Mouse (Mus musculus) ES-E14 (cell line): ENCODE measurements around the gene Dok5.

Source experiments
- CHD2 ChIP-seq: IDR thresholded peaks from 2 replicates; pipeline ENCODE4 v1.6.1; 2014; ENCODE audit warnings: mild to moderate bottlenecking, low read depth, low read length, inconsistent platforms
- HCFC1 ChIP-seq: IDR thresholded peaks from 2 replicates; pipeline ENCODE4 v1.6.1; 2012; ENCODE audit warnings: low read length, inconsistent platforms, borderline replicate concordance; ENCODE audit not compliant: insufficient read depth
- MAFK ChIP-seq: IDR thresholded peaks from 2 replicates; pipeline ENCODE4 v1.6.1; 2014; ENCODE audit warnings: mild to moderate bottlenecking, low read depth, low read length, inconsistent platforms; ENCODE audit not compliant: insufficient read depth
- ZC3H11A ChIP-seq: IDR thresholded peaks from 2 replicates; pipeline ENCODE4 v1.6.1; 2012; ENCODE audit warnings: low read depth, mild to moderate bottlenecking, inconsistent platforms, low read length, borderline replicate concordance
- ZNF384 ChIP-seq: IDR thresholded peaks from 2 replicates; pipeline ENCODE4 v1.6.1; 2012; ENCODE audit warnings: low read depth, low read length, inconsistent platforms

DNA sequence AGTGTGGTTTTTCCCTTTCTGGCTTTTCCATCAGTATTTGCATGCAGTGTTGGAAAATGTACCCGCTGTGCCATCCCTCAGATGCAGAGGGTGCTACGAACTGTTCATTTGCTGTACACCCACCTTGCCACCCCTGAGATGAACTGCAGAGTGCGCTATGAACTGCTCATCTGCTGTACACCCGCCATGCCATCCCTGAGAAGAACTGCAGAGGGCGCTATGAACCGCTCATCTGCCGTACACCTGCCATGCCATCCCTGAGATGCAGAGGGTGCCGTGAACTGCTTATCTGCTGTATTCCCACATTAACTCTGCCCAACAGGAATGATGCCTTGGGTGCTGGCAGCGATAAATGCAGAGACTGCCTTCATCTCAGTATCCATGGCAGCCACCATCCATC is 171.8 kb downstream of the Dok5 start:
- TF ChIP-seq ZNF384 = no peak
- TF ChIP-seq CHD2 = no peak
- TF ChIP-seq HCFC1 = no peak
- TF ChIP-seq MAFK = no peak
- TF ChIP-seq ZC3H11A = no peak; the same call in 1 of the 2 replicates
